Mouse (Mus musculus) cortical plate, adult 2 months (tissue): Measurements from ENCODE around the gene Tnfrsf1a.

ENCODE experiments used
- CTCF ChIP-seq: fragments of 200-500 bp; IDR thresholded peaks from 2 replicates; pipeline ENCODE4 v1.5.1; 2011; ENCODE audit warnings: mild to moderate bottlenecking, control low read depth, low read length; ENCODE audit not compliant: insufficient read depth; ENCODE audit errors: extremely low read depth
- POLR2A ChIP-seq: fragments of 200-500 bp; IDR thresholded peaks from 2 replicates; pipeline ENCODE4 v1.6.1; 2011; ENCODE audit warnings: mild to moderate bottlenecking, low read length, control low read depth; ENCODE audit not compliant: insufficient read depth; ENCODE audit errors: extremely low read depth

GRCm38 (mm10) chr6:125330626-125331326 lies 18.4 kb upstream of the Tnfrsf1a start:
- peak; percentile 49; the same call in 1 of the 2 replicates for TF ChIP-seq POLR2A
- no peak for TF ChIP-seq CTCF
